Mouse (Mus musculus): ENCODE data around the gene Fam183b. TPM values are rescaled to one million over a fixed set of nuclear protein-coding genes. Genes with fewer than 3 reads are reported as not detected.
"Not testable (repeated sequence)": the region's sequence is repeated elsewhere in the genome, so short reads cannot be mapped to it uniquely, and the experiment has no call there.

Fam183b gene
- polyA plus RNA-seq, 1 experiment from 2014 or later: 1.5 TPM

GRCm38 (mm10) chr11:58788346-58788745 is 13.4 kb downstream of the Fam183b start:
- no peak overlapping the region for H3K4me3 ChIP-seq (ENCODE audit: low read length)

GRCm38 (mm10) chr11:58787651-58788050 is 14.1 kb downstream of the Fam183b start:
- H3K9ac ChIP-seq (ENCODE audit: low read length): no peak overlapping the region
- 76% methylated on average over 10 of the region's 10 CpGs for WGBS
- no peaks in the 10 kb centered on the region for H3K36me3 ChIP-seq (ENCODE audit: control insufficient read depth, insufficient read depth)
- ATAC-seq (replicated peaks; ENCODE audit: extremely low read depth, insufficient read depth, low FRiP score): no peak
- H3K9me3 ChIP-seq (replicated peaks; ENCODE audit: control insufficient read depth, low read length): no peaks in the 10 kb centered on the region
- no peak overlapping the region for H3K4me3 ChIP-seq (ENCODE audit: low read length)
- no peak overlapping the region for H3K27ac ChIP-seq (ENCODE audit: low read length)
- no peaks in the 10 kb centered on the region for H3K27me3 ChIP-seq (ENCODE audit: control insufficient read depth, insufficient read depth, low read length)
- H3K4me1 ChIP-seq (ENCODE audit: control insufficient read depth, insufficient read depth, low read length): peaks cover 2% of the 10 kb centered on the region; the same call in 1 of the 2 replicates
- no peak overlapping the region for H3K4me2 ChIP-seq (ENCODE audit: low read depth, low read length)

More at GRCm38 (mm10) chr11:58788346-58788745, 13.4 kb downstream of the Fam183b start:
- H3K27ac ChIP-seq (ENCODE audit: low read length): no peak overlapping the region
- no peak for ATAC-seq (replicated peaks; ENCODE audit: extremely low read depth, insufficient read depth, low FRiP score)
- H3K9me3 ChIP-seq (replicated peaks; ENCODE audit: control insufficient read depth, low read length): no peaks in the 10 kb centered on the region
- no peaks in the 10 kb centered on the region for H3K36me3 ChIP-seq (ENCODE audit: control insufficient read depth, insufficient read depth)
- H3K4me2 ChIP-seq (ENCODE audit: low read depth, low read length): no peak overlapping the region
- H3K9ac ChIP-seq (ENCODE audit: low read length): no peak overlapping the region
- no peaks in the 10 kb centered on the region for H3K27me3 ChIP-seq (ENCODE audit: control insufficient read depth, insufficient read depth, low read length)
- 72% methylated on average over 8 of the region's 8 CpGs for WGBS
- no peaks in the 10 kb centered on the region for H3K4me1 ChIP-seq (ENCODE audit: control insufficient read depth, insufficient read depth, low read length)

- Histone ChIP-seq H3K36me3 (ENCODE audit: control insufficient read depth, insufficient read depth) (no peaks in the 10 kb centered on the region), H3K9ac (ENCODE audit: low read length) (no peak overlapping the region), H3K4me2 (ENCODE audit: low read depth, low read length) (no peak overlapping the region), H3K9me3 (replicated peaks; ENCODE audit: control insufficient read depth, low read length) (no peaks in the 10 kb centered on the region), H3K27me3 (ENCODE audit: control insufficient read depth, insufficient read depth, low read length) (no peaks in the 10 kb centered on the region), H3K27ac (ENCODE audit: low read length) (no peak overlapping the region), H3K4me3 (ENCODE audit: low read length) (no peak overlapping the region), H3K4me1 (ENCODE audit: control insufficient read depth, insufficient read depth, low read length) (peaks cover 2% of the 10 kb centered on the region; the same call in 1 of the 2 replicates)
- 60% methylated on average over 2 of the region's 2 CpGs for WGBS
- peak; percentile 58 for ATAC-seq (replicated peaks; ENCODE audit: extremely low read depth, insufficient read depth, low FRiP score)
Observed at GRCm38 (mm10) chr11:58784182-58784581, 17.6 kb downstream of the Fam183b start.

- ATAC-seq (replicated peaks; ENCODE audit: extremely low read depth, insufficient read depth, low FRiP score): no peak
Observed at GRCm38 (mm10) chr11:58782480-58783089, 19.2 kb downstream of the Fam183b start, which contains the start of gene Olfr314. TSS of gene Olfr314 (plus strand) at chr11:58782952.

GRCm38 (mm10) chr11:58772888-58773287 is 28.9 kb downstream of the Fam183b start, which contains the start of gene Olfr315:
TSS of gene Olfr315 (plus strand) at chr11:58773188.
- H3K36me3 ChIP-seq (ENCODE audit: control insufficient read depth, insufficient read depth): no peaks in the 10 kb centered on the region
- H3K9ac ChIP-seq (ENCODE audit: low read length): no peak within 1 kb of the TSS
- H3K4me2 ChIP-seq (ENCODE audit: low read depth, low read length): no peak within 1 kb of the TSS
- no peaks in the 10 kb centered on the region for H3K27me3 ChIP-seq (ENCODE audit: control insufficient read depth, insufficient read depth, low read length)
- no peak for ATAC-seq (replicated peaks; ENCODE audit: extremely low read depth, insufficient read depth, low FRiP score)
- no peak within 1 kb of the TSS for H3K4me3 ChIP-seq (ENCODE audit: low read length)
- no peaks in the 10 kb centered on the region for H3K9me3 ChIP-seq (replicated peaks; ENCODE audit: control insufficient read depth, low read length)
- no peaks in the 10 kb centered on the region for H3K4me1 ChIP-seq (ENCODE audit: control insufficient read depth, insufficient read depth, low read length)
- no peak within 1 kb of the TSS for H3K27ac ChIP-seq (ENCODE audit: low read length)

More at GRCm38 (mm10) chr11:58782480-58783089, 19.2 kb downstream of the Fam183b start, which contains the start of gene Olfr314:
- Histone ChIP-seq H3K27me3 (ENCODE audit: control insufficient read depth, insufficient read depth, low read length) (no peaks in the 10 kb centered on the region), H3K36me3 (ENCODE audit: control insufficient read depth, insufficient read depth) (no peaks in the 10 kb centered on the region), H3K4me2 (ENCODE audit: low read depth, low read length) (no peak within 1 kb of the TSS), H3K9me3 (replicated peaks; ENCODE audit: control insufficient read depth, low read length) (no peaks in the 10 kb centered on the region), H3K9ac (ENCODE audit: low read length) (no peak within 1 kb of the TSS), H3K27ac (ENCODE audit: low read length) (no peak within 1 kb of the TSS), H3K4me3 (ENCODE audit: low read length) (no peak within 1 kb of the TSS), H3K4me1 (ENCODE audit: control insufficient read depth, insufficient read depth, low read length) (peaks cover 2% of the 10 kb centered on the region; the same call in 1 of the 2 replicates)
- 43% methylated on average over 6 of the region's 6 CpGs for WGBS

DNA sequence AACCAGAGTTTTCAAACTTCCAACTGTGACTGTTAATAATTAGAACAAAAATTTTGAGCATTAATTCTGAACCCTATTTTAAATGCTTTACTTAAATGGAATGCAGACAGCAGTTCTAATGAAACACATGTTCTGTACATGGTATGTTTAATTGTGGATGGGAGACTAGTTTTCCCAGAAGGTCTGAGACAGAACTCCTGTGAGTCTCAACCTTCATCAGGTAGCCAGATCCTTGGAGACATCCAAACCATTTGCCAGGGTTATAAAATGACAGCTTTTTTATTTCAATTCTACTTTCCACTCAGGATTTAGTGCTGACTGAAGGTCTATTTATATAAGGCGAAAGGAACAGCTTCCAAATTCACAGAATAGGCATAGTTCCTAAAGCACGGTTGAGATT is 49.3 kb downstream of the Fam183b start, which contains the start of gene Olfr316:
Gene Olfr316, plus strand, starts transcription at position 301 of the 400 bp plus-strand sequence.
- Histone ChIP-seq H3K36me3 (ENCODE audit: control insufficient read depth, insufficient read depth) (no peaks in the 10 kb centered on the region), H3K4me1 (ENCODE audit: control insufficient read depth, insufficient read depth, low read length) (no peaks in the 10 kb centered on the region), H3K27me3 (ENCODE audit: control insufficient read depth, insufficient read depth, low read length) (no peaks in the 10 kb centered on the region), H3K4me3 (ENCODE audit: low read length) (no peak within 1 kb of the TSS), H3K9ac (ENCODE audit: low read length) (no peak within 1 kb of the TSS), H3K27ac (ENCODE audit: low read length) (no peak within 1 kb of the TSS), H3K4me2 (ENCODE audit: low read depth, low read length) (no peak within 1 kb of the TSS), H3K9me3 (replicated peaks; ENCODE audit: control insufficient read depth, low read length) (no peaks in the 10 kb centered on the region)
- ATAC-seq (replicated peaks; ENCODE audit: extremely low read depth, insufficient read depth, low FRiP score): no peak
- WGBS: 71% methylated on average over 2 of the region's 2 CpGs

- H3K4me1 ChIP-seq (ENCODE audit: control insufficient read depth, insufficient read depth, low read length); ATAC-seq (replicated peaks; ENCODE audit: extremely low read depth, insufficient read depth, low FRiP score); H3K36me3 ChIP-seq (ENCODE audit: control insufficient read depth, insufficient read depth); H3K9ac ChIP-seq (ENCODE audit: low read length); H3K4me3 ChIP-seq (ENCODE audit: low read length); H3K4me2 ChIP-seq (ENCODE audit: low read depth, low read length); H3K27me3 ChIP-seq (ENCODE audit: control insufficient read depth, insufficient read depth, low read length); H3K9me3 ChIP-seq (replicated peaks; ENCODE audit: control insufficient read depth, low read length); H3K27ac ChIP-seq (ENCODE audit: low read length): not testable (repeated sequence)
- WGBS: 67% methylated on average over 18 of the region's 18 CpGs
Observed at GRCm38 (mm10) chr11:58751096-58751495, 50.7 kb downstream of the Fam183b start.

Other genes with a start within 250 kb of the Fam183b start
- not detected in 2 replicates for gene Olfr328, start 246.3 kb downstream of the Fam183b start, polyA plus RNA-seq (2015; fragmentation: Nextera tagmentation; extraction: Ambion mirVana)
- 0.07 and 0.11 TPM in 2 replicates for gene Olfr224, start 231.4 kb downstream of the Fam183b start, polyA plus RNA-seq (2015; fragmentation: Nextera tagmentation; extraction: Ambion mirVana)
- not detected in 2 replicates for gene Olfr325, start 224.2 kb downstream of the Fam183b start, polyA plus RNA-seq (2015; fragmentation: Nextera tagmentation; extraction: Ambion mirVana)
- gene Olfr324, start 206.8 kb downstream of the Fam183b start, polyA plus RNA-seq (2015; fragmentation: Nextera tagmentation; extraction: Ambion mirVana): not detected in 2 replicates
- gene 2210407C18Rik, start 185.9 kb downstream of the Fam183b start, polyA plus RNA-seq (2015; fragmentation: Nextera tagmentation; extraction: Ambion mirVana): not detected in 2 replicates
- not detected in 2 replicates for gene Olfr323, start 171.5 kb downstream of the Fam183b start, polyA plus RNA-seq (2015; fragmentation: Nextera tagmentation; extraction: Ambion mirVana)
- 0.07 TPM in 1 of 2 replicates, not detected in the other for gene Trim58, start 161.5 kb downstream of the Fam183b start, polyA plus RNA-seq (2015; fragmentation: Nextera tagmentation; extraction: Ambion mirVana)
- not detected in 2 replicates for gene Olfr322, start 143.2 kb downstream of the Fam183b start, polyA plus RNA-seq (2015; fragmentation: Nextera tagmentation; extraction: Ambion mirVana)
- gene Olfr320, start 120.9 kb downstream of the Fam183b start, polyA plus RNA-seq (2015; fragmentation: Nextera tagmentation; extraction: Ambion mirVana): not detected in 2 replicates
- gene Olfr319, start 102.8 kb downstream of the Fam183b start, polyA plus RNA-seq (2015; fragmentation: Nextera tagmentation; extraction: Ambion mirVana): not detected in 2 replicates
- gene Olfr318, start 77.9 kb downstream of the Fam183b start, polyA plus RNA-seq (2015; fragmentation: Nextera tagmentation; extraction: Ambion mirVana): not detected in 2 replicates
- not detected in 2 replicates for gene Olfr317, start 62.7 kb downstream of the Fam183b start, polyA plus RNA-seq (2015; fragmentation: Nextera tagmentation; extraction: Ambion mirVana)
- not detected in 2 replicates for gene Olfr316, start 49.2 kb downstream of the Fam183b start, polyA plus RNA-seq (2015; fragmentation: Nextera tagmentation; extraction: Ambion mirVana)
- gene Olfr315, start 28.8 kb downstream of the Fam183b start, polyA plus RNA-seq (2015; fragmentation: Nextera tagmentation; extraction: Ambion mirVana): not detected in 2 replicates
- gene Olfr314, start 19.0 kb downstream of the Fam183b start, polyA plus RNA-seq (2015; fragmentation: Nextera tagmentation; extraction: Ambion mirVana): 0.11 TPM in 1 of 2 replicates, not detected in the other
- gene Olfr313, start 13.0 kb upstream of the Fam183b start, polyA plus RNA-seq (2015; fragmentation: Nextera tagmentation; extraction: Ambion mirVana): 0.09 and 0.12 TPM in 2 replicates
- gene Olfr312, start 27.3 kb upstream of the Fam183b start, polyA plus RNA-seq (2015; fragmentation: Nextera tagmentation; extraction: Ambion mirVana): 0.25 TPM in 1 of 2 replicates, not detected in the other
- 0.15 and 0.22 TPM in 2 replicates for gene Olfr311, start 37.3 kb upstream of the Fam183b start, polyA plus RNA-seq (2015; fragmentation: Nextera tagmentation; extraction: Ambion mirVana)
- gene Gm12258, start 45.2 kb upstream of the Fam183b start, polyA plus RNA-seq (2015; fragmentation: Nextera tagmentation; extraction: Ambion mirVana): 4.3 and 5.1 TPM in 2 replicates
- gene 2810021J22Rik, start 65.3 kb upstream of the Fam183b start, polyA plus RNA-seq (2015; fragmentation: Nextera tagmentation; extraction: Ambion mirVana): 3.4 and 3.7 TPM in 2 replicates
- gene Zfp39, start 102.3 kb upstream of the Fam183b start, polyA plus RNA-seq (2015; fragmentation: Nextera tagmentation; extraction: Ambion mirVana): 3.2 and 5.0 TPM in 2 replicates
- gene Btnl10, start 115.9 kb upstream of the Fam183b start, polyA plus RNA-seq (2015; fragmentation: Nextera tagmentation; extraction: Ambion mirVana): 0.10 TPM in 1 of 2 replicates, not detected in the other
- 172 and 176 TPM in 2 replicates for gene Rnf187, start 137.0 kb upstream of the Fam183b start, polyA plus RNA-seq (2015; fragmentation: Nextera tagmentation; extraction: Ambion mirVana)
- gene Hist3h2ba, start 147.0 kb upstream of the Fam183b start, polyA plus RNA-seq (2015; fragmentation: Nextera tagmentation; extraction: Ambion mirVana): 21.8 and 27.5 TPM in 2 replicates
- gene Hist3h2a, start 152.7 kb upstream of the Fam183b start, polyA plus RNA-seq (2015; fragmentation: Nextera tagmentation; extraction: Ambion mirVana): 33.9 and 35.2 TPM in 2 replicates
- gene Trim17, start 152.7 kb upstream of the Fam183b start, polyA plus RNA-seq (2015; fragmentation: Nextera tagmentation; extraction: Ambion mirVana): 0.26 and 0.39 TPM in 2 replicates
- 37.1 and 40.3 TPM in 2 replicates for gene Trim11, start 176.1 kb upstream of the Fam183b start, polyA plus RNA-seq (2015; fragmentation: Nextera tagmentation; extraction: Ambion mirVana)

Measured in heart, embryonic 16.5 days (tissue).